Mouse (Mus musculus) ovary, postnatal 14 days (tissue): ENCODE measurements around the gene Ephb1.

Experiments used
- DNase-seq: peaks from one replicate; pipeline ENCODE4 v3.0.0; 2022; ENCODE audit warnings: low spot score

Ephb1 gene

GRCm38 (mm10) chr9:102245551-102245950, 108.9 kb downstream of the Ephb1 start:
- DNase-seq = no peak

GRCm38 (mm10) chr9:102243296-102243695, 111.2 kb downstream of the Ephb1 start:
- DNase-seq = no peak

- no peak for DNase-seq
Observed at GRCm38 (mm10) chr9:102241546-102241945, 112.9 kb downstream of the Ephb1 start.

GRCm38 (mm10) chr9:102240215-102240614, 114.3 kb downstream of the Ephb1 start:
- DNase-seq = no peak

GRCm38 (mm10) chr9:102235444-102235951, 119.0 kb downstream of the Ephb1 start:
- no peak for DNase-seq

GRCm38 (mm10) chr9:102231248-102231647, 123.2 kb downstream of the Ephb1 start:
- DNase-seq = no peak

GRCm38 (mm10) chr9:102216746-102217566, 137.5 kb downstream of the Ephb1 start:
- DNase-seq = no peak

- no peak for DNase-seq
Observed at GRCm38 (mm10) chr9:102212036-102212383, 142.5 kb downstream of the Ephb1 start.

GRCm38 (mm10) chr9:102211296-102212035, 143.0 kb downstream of the Ephb1 start:
- DNase-seq = no peak

- DNase-seq = no peak
Observed at GRCm38 (mm10) chr9:102205518-102205917, 149.0 kb downstream of the Ephb1 start.

GRCm38 (mm10) chr9:102201867-102202266, 152.6 kb downstream of the Ephb1 start:
- no peak for DNase-seq

- peak; percentile 2 for DNase-seq
Observed at GRCm38 (mm10) chr9:102196856-102197255, 157.6 kb downstream of the Ephb1 start.

GRCm38 (mm10) chr9:102194063-102194462, 160.4 kb downstream of the Ephb1 start:
- no peak for DNase-seq

GRCm38 (mm10) chr9:102192724-102193685, 161.5 kb downstream of the Ephb1 start:
- DNase-seq = no peak

- no peak for DNase-seq
Observed at GRCm38 (mm10) chr9:102190058-102190457, 164.4 kb downstream of the Ephb1 start.

GRCm38 (mm10) chr9:102189406-102189805, 165.1 kb downstream of the Ephb1 start:
- DNase-seq = peak; percentile 60

GRCm38 (mm10) chr9:102183663-102184274, 170.7 kb downstream of the Ephb1 start:
- DNase-seq = no peak

GRCm38 (mm10) chr9:102181810-102182490, 172.5 kb downstream of the Ephb1 start:
- no peak for DNase-seq

GRCm38 (mm10) chr9:102181276-102181675, 173.2 kb downstream of the Ephb1 start:
- no peak for DNase-seq

GRCm38 (mm10) chr9:102180486-102180885, 174.0 kb downstream of the Ephb1 start:
- DNase-seq = no peak

- no peak for DNase-seq
Observed at GRCm38 (mm10) chr9:102180070-102180469, 174.4 kb downstream of the Ephb1 start.
